Mouse (Mus musculus): Measurements from ENCODE around the gene Olfr1347. TPM values are rescaled to one million over a fixed set of nuclear protein-coding genes. Genes with fewer than 3 reads are reported as not detected.
"Not testable (repeated sequence)": the region's sequence is repeated elsewhere in the genome, so short reads cannot be mapped to it uniquely, and the experiment has no call there.

The Olfr1347 gene
- total RNA-seq (2021) = not detected

- DNase-seq = no peak
- intact Hi-C loops (cut with DNase I) = no loop called here
Measured at GRCm38 (mm10) chr7:6499655-6500054, at the start of gene Olfr1347. Gene Olfr1347 (minus strand): TSS chr7:6499755.

DNA sequence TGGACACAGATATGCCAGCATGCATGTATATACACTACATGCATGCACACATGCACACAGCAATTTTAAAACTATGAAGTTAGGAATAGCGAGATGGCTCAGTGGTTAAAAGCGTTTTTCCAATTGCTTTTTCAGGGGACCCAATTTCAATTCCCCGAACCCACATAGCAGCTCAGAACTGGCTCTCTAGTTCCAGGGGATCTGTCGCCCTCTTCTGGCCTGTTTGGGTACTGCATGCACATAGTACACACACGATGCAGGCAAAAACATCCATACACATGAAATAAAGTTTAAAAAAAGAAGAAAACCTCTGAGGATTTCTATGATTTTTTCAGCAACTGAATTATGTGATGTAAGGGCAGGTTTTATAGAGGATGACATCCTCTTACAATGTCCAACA lies 26.6 kb upstream of the Olfr1347 start:
- no peak for DNase-seq
- intact Hi-C loops (cut with DNase I) = no loop called here

GRCm38 (mm10) chr7:6525001-6525400 lies 25.4 kb upstream of the Olfr1347 start:
- intact Hi-C loops (cut with DNase I) = no loop called here
- no peak for DNase-seq

- DNase-seq = no peak
- intact Hi-C loops (cut with DNase I) = no loop called here
Measured at GRCm38 (mm10) chr7:6522850-6523249, 23.3 kb upstream of the Olfr1347 start, which contains the start of gene Olfr1349. Gene Olfr1349 (minus strand): TSS chr7:6522950.

- DNase-seq = no peak
- intact Hi-C loops (cut with DNase I) = no loop called here
Measured at GRCm38 (mm10) chr7:6521666-6522065, 22.1 kb upstream of the Olfr1347 start.

GRCm38 (mm10) chr7:6508648-6509047 lies 9.1 kb upstream of the Olfr1347 start, which contains the start of gene Olfr1348:
Gene Olfr1348 (minus strand): TSS chr7:6508748.
- intact Hi-C loops (cut with DNase I) = no loop called here
- no peak for DNase-seq

- no peak for DNase-seq
- intact Hi-C loops (cut with DNase I) = no loop called here
Measured at GRCm38 (mm10) chr7:6486841-6487240, 12.7 kb downstream of the Olfr1347 start, which contains the start of gene Olfr5. Gene Olfr5 (minus strand): TSS chr7:6486941.

- DNase-seq; intact Hi-C loops (cut with DNase I): not testable (repeated sequence)
Measured at GRCm38 (mm10) chr7:6477633-6478032, 21.9 kb downstream of the Olfr1347 start.

- intact Hi-C loops (cut with DNase I) = no loop called here
- DNase-seq = no peak
Measured at GRCm38 (mm10) chr7:6466951-6467350, 32.6 kb downstream of the Olfr1347 start, which contains the start of gene Olfr1346. Gene Olfr1346 (plus strand): TSS chr7:6467101.

DNA sequence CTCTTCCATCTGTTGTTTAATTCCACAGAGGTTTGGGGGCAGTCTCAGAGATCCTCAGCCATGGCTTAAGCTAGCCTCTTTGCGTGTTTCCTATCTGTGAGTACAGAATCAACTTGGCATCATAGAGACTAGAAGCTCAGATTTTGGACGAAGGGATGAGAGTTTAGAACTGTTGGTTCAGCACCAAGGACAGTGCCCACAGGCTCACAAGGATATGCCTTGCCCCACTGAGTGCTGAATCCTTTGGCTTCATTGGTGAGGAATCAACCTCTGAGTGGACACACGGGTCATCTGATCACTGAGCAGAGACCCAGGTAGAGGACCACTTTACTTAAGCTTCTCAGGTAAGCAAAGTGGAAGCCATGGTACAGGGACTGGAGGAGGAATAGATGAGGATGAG lies 43.2 kb downstream of the Olfr1347 start:
- DNase-seq = no peak
- intact Hi-C loops (cut with DNase I) = no loop called here

DNA sequence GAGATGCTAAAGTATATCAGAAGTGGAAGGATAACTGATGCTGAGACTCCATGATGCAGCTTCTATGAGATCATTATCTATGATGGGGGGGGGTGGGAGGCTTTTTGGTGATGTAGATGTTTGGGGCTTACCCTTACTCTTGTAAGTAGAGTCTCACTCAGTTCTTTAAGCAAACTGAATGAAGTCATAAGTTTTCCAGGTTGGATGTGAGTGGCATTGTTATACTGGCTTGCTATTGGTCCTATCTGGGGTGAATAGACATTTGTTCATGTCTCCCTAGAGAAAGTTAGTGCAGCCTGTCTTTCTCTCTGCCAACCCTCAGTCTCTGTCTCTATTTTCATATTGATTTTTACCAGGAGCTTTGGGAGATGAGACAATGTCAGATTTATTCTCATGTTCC lies 43.7 kb downstream of the Olfr1347 start, which contains the start of gene Olfr1336:
Gene Olfr1336, plus strand, starts transcription at position 301 of the 400 bp plus-strand sequence.
- no peak for DNase-seq
- intact Hi-C loops (cut with DNase I) = no loop called here

- intact Hi-C loops (cut with DNase I) = no loop called here
- DNase-seq = no peak
Measured at GRCm38 (mm10) chr7:6447771-6448170, 51.8 kb downstream of the Olfr1347 start.

DNA sequence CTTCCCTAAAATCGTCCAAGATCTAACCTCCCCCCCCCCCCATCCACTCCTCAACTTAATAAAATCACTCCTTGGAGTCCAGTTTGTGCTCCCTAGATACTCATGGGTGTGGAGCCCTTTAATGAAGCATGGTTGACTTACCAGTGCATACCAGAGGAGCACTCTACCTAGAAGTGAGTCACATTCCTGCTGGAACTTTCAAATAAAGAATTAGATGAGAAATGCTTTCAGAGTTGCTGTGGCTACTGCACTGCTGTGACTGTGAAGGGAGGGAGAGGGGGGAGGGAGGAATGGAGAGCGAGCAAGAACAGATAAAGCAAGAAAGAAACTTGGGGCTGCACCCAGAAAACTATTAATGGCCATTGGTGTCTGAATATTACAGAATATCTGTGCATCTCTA lies 58.4 kb downstream of the Olfr1347 start:
- no peak for DNase-seq
- intact Hi-C loops (cut with DNase I) = no loop called here

DNA sequence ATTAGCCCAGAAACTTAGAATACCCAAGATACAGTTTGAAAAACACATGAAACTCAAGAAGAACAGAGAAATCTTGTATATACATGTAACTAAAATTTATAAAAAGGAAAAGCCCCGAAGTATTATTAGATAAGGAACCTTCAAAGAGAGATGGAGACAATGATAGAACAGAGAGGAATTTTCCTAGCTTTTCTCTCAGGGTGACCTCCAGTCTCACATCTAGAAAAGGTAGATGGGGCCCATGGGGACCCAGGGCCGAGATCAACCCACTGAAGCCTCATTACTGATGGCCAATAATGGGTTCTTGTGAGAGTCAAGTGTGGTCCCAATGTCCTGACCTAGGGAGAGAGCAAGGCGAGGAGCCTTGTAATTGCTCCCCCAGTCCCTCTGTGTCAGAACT lies 61.2 kb downstream of the Olfr1347 start, which contains the start of gene Olfr1344:
Gene Olfr1344, plus strand, starts transcription at position 301 of the 400 bp plus-strand sequence.
- no peak for DNase-seq
- intact Hi-C loops (cut with DNase I) = no loop called here

Other genes starting within 250 kb of the Olfr1347 start
- not detected for gene Epp13, start 247.0 kb downstream of the Olfr1347 start, total RNA-seq (2021)
- gene Zfp667, start 213.2 kb downstream of the Olfr1347 start, total RNA-seq (2021) = 1 to 10 TPM; 2.1 to 2.4 TPM
- 1 to 10 TPM; 1.5 to 1.9 TPM for gene Zfp583, start 168.5 kb downstream of the Olfr1347 start, total RNA-seq (2021)
- under 1 TPM; 0.14 to 0.27 TPM for gene Gm3854, start 156.0 kb downstream of the Olfr1347 start, total RNA-seq (2021)
- 1 to 10 TPM; 1.3 to 2.4 TPM for gene Zfp78, start 136.5 kb downstream of the Olfr1347 start, total RNA-seq (2021)
- gene Zfp28, start 116.5 kb downstream of the Olfr1347 start, total RNA-seq (2021) = 1 to 10 TPM; 4.3 to 4.5 TPM
- gene Smim17, start 101.0 kb downstream of the Olfr1347 start, total RNA-seq (2021) = not detected
- gene Gm20715, start 89.5 kb downstream of the Olfr1347 start, total RNA-seq (2021) = not detected
- not detected for gene Olfr1344, start 61.1 kb downstream of the Olfr1347 start, total RNA-seq (2021)
- not detected for gene Olfr1336, start 43.6 kb downstream of the Olfr1347 start, total RNA-seq (2021)
- not detected for gene Olfr1346, start 32.7 kb downstream of the Olfr1347 start, total RNA-seq (2021)
- gene Olfr5, start 12.8 kb downstream of the Olfr1347 start, total RNA-seq (2021) = not detected
- not detected for gene Olfr1348, start 9.0 kb upstream of the Olfr1347 start, total RNA-seq (2021)
- gene Olfr1349, start 23.2 kb upstream of the Olfr1347 start, total RNA-seq (2021) = not detected
- not detected for gene Olfr1350, start 65.1 kb upstream of the Olfr1347 start, total RNA-seq (2021)
- 1 to 10 TPM; 7.8 to 9.6 TPM for gene Zim1, start 196.7 kb upstream of the Olfr1347 start, total RNA-seq (2021)
- 10 to 100 TPM; 41.1 to 46.9 TPM for gene Peg3, start 230.7 kb upstream of the Olfr1347 start, total RNA-seq (2021)
- gene Usp29, start 230.8 kb upstream of the Olfr1347 start, total RNA-seq (2021) = 1 to 10 TPM in 1 of 2 experiments, under 1 TPM in 1; 0.87 to 1.2 TPM